Mouse (Mus musculus) lung, postnatal 25 days (tissue): ENCODE measurements around the gene 3110040M04Rik.
"Not testable (repeated sequence)": the region's sequence is repeated elsewhere in the genome, so short reads cannot be mapped to it uniquely, and the experiment has no call there.

Source experiments
- DNase-seq: peaks from one replicate; pipeline ENCODE4 v3.0.0; 2022; ENCODE audit warnings: low spot score

3110040M04Rik gene

GRCm38 (mm10) chr1:151192739-151193138, 11.2 kb upstream of the 3110040M04Rik start:
- DNase-seq: not testable (repeated sequence)

- DNase-seq: not testable (repeated sequence)
These were observed 7.9 kb upstream of the 3110040M04Rik start for GRCm38 (mm10) chr1:151195986-151196385.

- not testable (repeated sequence) for DNase-seq
These were observed 7.2 kb upstream of the 3110040M04Rik start for GRCm38 (mm10) chr1:151196690-151197089.

- not testable (repeated sequence) for DNase-seq
These were observed 5.8 kb upstream of the 3110040M04Rik start, which contains the start of gene Gm47995 for GRCm38 (mm10) chr1:151198120-151198519. Gene Gm47995 (plus strand): TSS chr1:151198448.

- not testable (repeated sequence) for DNase-seq
These were observed 3.3 kb upstream of the 3110040M04Rik start for GRCm38 (mm10) chr1:151200620-151201019.

GRCm38 (mm10) chr1:151202771-151203170, 1.1 kb upstream of the 3110040M04Rik start:
- DNase-seq: not testable (repeated sequence)

GRCm38 (mm10) chr1:151208493-151208892, 4.6 kb downstream of the 3110040M04Rik start:
- DNase-seq: not testable (repeated sequence)

- DNase-seq: not testable (repeated sequence)
These were observed 5.0 kb downstream of the 3110040M04Rik start for GRCm38 (mm10) chr1:151208944-151209343.

GRCm38 (mm10) chr1:151209824-151210355, 6.0 kb downstream of the 3110040M04Rik start, which contains the start of gene Gm47996:
Gene Gm47996 (plus strand): TSS chr1:151210131.
- not testable (repeated sequence) for DNase-seq

GRCm38 (mm10) chr1:151211666-151212065, 7.7 kb downstream of the 3110040M04Rik start:
- DNase-seq: not testable (repeated sequence)

- DNase-seq: no peak
These were observed 10.9 kb downstream of the 3110040M04Rik start for GRCm38 (mm10) chr1:151214862-151215261.

GRCm38 (mm10) chr1:151215985-151216384, 12.1 kb downstream of the 3110040M04Rik start:
- no peak for DNase-seq

- DNase-seq: no peak
These were observed 12.5 kb downstream of the 3110040M04Rik start for GRCm38 (mm10) chr1:151216417-151216816.

GRCm38 (mm10) chr1:151219045-151219444, 15.1 kb downstream of the 3110040M04Rik start:
- DNase-seq: no peak

- DNase-seq: no peak
These were observed 16.2 kb downstream of the 3110040M04Rik start for GRCm38 (mm10) chr1:151220098-151220497.

GRCm38 (mm10) chr1:151222561-151223267, 18.8 kb downstream of the 3110040M04Rik start:
- no peak for DNase-seq

- DNase-seq: no peak
These were observed 19.5 kb downstream of the 3110040M04Rik start for GRCm38 (mm10) chr1:151223377-151223776.

- DNase-seq: no peak
These were observed 20.6 kb downstream of the 3110040M04Rik start for GRCm38 (mm10) chr1:151224536-151224935.

- DNase-seq: no peak
These were observed 23.6 kb downstream of the 3110040M04Rik start for GRCm38 (mm10) chr1:151227506-151227905.

GRCm38 (mm10) chr1:151228320-151228989, 24.5 kb downstream of the 3110040M04Rik start:
- DNase-seq: no peak

- no peak for DNase-seq
These were observed 28.4 kb downstream of the 3110040M04Rik start for GRCm38 (mm10) chr1:151232346-151232745.

- no peak for DNase-seq
These were observed 29.8 kb downstream of the 3110040M04Rik start for GRCm38 (mm10) chr1:151233756-151234155.

- no peak for DNase-seq
These were observed 31.7 kb downstream of the 3110040M04Rik start for GRCm38 (mm10) chr1:151235574-151235973.
